Mouse (Mus musculus) heart, postnatal 10 days (tissue): Measurements from ENCODE around the gene Dock7. TPM values are rescaled to one million over a fixed set of nuclear protein-coding genes. Genes with fewer than 3 reads are reported as not detected.

Experiments
- DNase-seq, 2 experiments: peaks; one replicate each; pipeline ENCODE4 v3.0.0; 2021
- intact Hi-C: fragments of 180-260 bp; cut with DNase I; formaldehyde crosslinking; loops from one replicate; pipeline ENCODE4 v1.15.1; 2025
- total RNA-seq, 2 experiments: library from RNA; stranded (reverse); gene quantifications; 2 replicates each; pipeline ENCODE4 v1.2.3; 2021

The Dock7 gene
- total RNA-seq, result 10 to 100 TPM; 28.6 to 29.5 TPM

DNA sequence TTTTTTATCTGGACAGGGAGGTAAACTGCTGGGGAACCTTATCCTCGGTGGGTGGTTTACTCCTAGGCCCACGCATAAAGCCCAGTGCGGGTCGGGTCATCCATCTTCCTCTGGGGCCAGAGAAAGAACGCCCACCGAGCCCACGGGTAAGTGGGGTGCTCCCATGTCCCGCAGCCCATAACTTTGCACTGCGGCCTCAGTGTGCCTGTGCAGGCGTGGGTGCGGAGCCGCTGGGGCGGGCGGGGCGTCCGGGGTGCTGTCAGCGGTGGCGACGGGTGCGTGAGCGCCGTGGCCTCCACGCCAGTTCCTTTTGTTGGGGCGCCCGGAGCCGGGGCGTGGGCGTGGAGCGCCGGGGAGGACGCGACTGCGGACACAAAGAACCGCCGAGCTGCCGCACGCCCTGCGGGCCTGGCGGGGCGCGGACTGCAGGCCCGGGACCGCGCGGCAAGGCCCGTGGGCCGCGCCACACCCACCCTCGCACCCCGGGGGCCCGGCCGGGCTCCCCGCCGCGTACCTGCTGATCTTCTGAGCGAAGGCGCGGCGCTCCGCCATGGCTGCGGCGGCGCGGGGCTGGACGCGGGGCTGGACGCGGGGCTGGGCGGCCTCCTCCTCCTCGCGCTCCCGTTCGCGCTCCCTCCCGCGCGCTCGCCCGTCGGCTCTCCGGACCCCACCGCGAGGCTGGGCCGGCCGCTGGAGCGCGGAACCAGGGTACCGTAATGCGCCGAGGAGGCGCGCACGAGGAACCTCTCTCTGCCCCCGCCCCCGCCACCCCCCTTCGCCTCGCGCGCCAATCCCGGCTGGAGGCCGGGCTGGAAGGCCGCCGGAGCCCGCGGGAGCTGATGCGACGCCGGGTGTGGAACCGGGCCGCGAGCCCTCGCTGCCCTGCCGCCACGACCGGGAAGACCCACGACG is at the start of gene Dock7:
Gene Dock7, minus strand, starts transcription at position 705 of the 912 bp plus-strand sequence.
- intact Hi-C loops, result loop anchor here (2.0 kb wide), 1 partner anchor 60 kb away; no protein-coding TSS in a partner anchor
- DNase-seq, result peak; percentile 90 to 91

DNA sequence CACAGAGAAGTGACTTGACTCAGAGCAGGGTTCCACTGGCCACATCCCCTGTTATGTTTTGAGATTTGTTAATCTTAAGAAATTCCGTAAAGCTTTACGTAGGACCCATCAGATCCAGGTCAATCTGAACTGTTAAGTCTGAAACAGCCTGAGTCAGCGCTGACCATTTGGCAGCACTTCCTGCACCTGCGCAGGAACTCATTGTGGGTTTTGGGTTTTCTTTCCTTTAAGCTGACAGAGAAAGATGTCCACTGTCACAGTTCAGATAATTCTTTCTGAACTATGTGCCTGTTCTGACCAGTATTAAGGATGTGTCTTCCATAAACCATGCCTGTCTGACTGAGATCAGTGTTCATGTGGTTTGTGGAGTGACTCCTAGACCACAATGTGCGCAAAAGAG is 48.2 kb upstream of the Dock7 start:
- intact Hi-C loops, result no loop called here
- no peak for DNase-seq

DNA sequence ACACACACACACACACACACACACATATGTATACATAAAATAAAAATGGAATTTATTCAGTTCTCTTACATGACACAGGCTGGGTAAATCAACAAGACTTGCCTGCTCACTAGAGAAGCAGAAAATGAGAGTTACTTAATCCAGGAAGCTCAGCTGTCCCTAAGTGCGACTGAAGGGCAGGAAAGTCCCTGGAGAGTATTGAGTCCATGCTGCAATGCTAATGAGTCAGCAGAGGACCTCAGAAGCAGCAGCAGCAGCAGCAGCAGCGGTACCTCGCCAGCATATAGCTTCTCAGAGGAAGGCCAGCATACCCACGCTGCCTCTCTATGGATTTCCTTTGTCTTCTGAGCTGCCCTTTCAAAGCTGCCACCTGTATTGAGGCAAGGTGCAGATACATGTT is 42.8 kb upstream of the Dock7 start:
- intact Hi-C loops, result no loop called here
- no peak for DNase-seq

DNA sequence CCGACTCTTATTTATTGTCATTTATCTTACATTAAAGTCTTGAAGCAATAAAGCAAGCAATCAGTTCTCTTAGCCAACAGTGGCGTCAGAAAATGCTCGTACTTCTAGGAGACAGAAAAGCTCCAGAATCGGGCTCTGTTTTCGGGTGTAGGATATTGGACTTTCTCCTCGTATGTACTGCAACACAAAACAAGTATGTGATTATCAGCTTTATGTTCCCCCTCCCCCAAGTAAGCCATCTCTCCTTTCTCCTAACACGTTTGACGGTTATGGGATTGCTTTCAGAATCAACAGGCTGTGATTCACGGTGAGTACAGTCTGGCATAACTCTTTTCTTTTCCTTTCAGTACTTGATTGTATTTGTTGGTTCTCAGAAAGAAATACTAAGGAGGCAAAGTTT is 42.3 kb upstream of the Dock7 start:
- no peak for DNase-seq

DNA sequence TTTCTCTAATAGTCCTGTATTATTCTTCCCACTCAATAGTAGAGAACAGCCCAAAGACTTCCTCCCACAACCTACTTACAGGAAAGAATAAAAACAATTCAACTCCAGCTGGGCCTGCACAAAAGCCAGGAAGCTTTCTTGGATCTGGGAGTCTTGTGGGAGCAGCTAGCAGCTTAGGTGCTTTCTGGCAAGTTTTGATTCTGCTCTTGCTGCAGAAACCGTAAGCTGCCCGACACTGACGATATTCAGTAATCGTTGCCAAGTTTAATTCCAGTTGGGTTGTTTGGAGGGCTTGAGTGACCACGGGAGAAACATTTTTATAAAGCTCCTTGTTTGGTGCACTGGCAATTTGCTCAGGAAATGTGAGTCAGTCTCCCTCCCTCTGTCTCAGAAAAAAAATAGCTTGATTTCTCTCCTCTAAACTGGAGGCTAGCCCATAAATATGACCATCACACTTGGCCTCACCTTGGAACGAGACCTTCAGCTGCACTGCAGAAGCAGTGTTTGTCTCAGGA is 40.8 kb upstream of the Dock7 start:
- intact Hi-C loops, result no loop called here
- peak; percentile 43 to 46 for DNase-seq

More for the DNA sequence above, 42.3 kb upstream of the Dock7 start:
- intact Hi-C loops, result no loop called here

DNA sequence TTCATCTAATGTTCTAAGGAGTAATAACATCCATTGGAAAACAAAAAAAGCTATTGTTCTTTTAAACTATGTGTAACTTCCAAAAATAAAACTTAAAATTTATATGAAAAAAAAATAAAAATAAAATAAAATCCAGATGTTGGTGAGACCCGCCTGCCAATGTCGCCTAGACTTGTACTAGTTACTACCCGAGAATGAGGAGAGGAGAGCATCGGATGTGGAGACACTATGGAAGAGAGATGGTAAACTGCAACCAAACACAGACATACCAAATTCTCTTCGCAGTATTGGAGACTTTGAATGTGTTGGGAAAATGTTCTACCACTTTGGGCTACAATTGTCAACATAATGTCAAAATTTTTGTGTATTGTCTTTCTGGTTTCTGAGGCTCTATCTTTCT is 40.2 kb upstream of the Dock7 start:
- no peak for DNase-seq
- intact Hi-C loops, result no loop called here

DNA sequence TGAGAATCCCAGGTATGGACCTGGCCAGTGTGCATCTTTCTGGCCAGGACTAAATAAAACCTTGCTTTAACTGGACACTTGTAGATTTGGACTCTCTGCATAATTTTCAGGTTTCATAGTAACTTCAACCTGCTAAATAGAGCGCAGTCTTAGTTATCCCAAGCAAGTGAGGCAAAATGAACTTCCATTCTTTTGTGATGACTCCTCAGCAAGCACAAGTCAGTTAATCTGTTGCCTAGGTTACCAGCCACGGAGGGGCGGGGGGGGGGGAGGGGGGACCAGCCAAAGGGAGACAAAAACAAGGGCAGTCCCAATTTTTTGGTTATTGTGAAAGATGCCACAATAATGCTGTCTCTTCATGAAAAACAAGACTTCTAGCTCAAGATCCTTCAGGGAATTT is 39.7 kb upstream of the Dock7 start:
- intact Hi-C loops, result no loop called here
- no peak for DNase-seq

DNA sequence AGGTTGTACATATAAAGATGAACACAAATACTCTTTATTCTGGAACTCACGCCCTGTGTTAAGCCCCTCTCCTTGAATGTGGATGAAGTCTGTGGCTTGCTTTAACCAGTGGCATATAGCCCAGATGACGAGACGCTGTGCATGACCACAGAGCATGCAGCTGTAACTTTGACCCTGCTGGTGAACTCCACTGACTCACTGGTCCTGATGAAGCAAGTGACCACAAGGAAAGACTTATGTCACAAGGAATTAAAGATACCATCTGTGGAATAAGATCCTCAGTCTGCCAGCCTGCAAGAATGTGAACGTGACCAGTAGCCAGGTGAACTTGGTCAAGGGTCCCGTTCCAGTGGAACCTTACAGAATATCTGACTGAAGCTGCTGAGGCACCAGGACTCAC is 37.8 kb upstream of the Dock7 start:
- no peak for DNase-seq
- intact Hi-C loops, result no loop called here

DNA sequence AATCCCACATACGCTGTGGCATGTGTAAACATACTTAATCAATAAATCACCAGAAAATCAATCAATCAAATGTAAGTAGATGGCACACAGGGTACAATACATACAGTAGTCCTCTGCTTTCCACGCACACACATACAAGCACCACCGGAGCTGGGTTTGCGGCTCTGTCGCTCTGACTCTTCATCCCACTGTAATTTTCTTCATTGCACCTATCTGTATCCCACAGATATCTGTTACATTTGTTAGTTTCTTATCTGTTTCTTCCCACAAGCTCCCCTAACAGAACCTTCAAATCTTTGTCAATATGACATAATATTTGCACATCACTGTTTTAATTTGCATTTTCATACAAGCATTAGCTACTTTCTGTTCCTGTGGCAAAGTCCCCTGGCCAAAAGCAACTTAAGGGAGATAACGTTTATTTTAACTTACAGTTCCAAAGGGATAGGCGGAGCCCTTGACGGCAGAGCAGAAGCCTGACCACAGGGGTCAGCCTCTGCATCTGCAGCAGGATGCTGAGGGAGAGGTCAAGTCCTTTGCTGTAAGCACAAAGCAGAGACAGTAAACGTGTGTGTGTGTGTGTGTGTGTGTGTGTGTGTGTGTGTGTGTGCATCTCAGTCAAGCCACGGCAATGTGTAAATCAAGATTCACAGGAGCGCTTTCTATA is 36.1 kb upstream of the Dock7 start:
- no peak for DNase-seq
- intact Hi-C loops, result no loop called here

DNA sequence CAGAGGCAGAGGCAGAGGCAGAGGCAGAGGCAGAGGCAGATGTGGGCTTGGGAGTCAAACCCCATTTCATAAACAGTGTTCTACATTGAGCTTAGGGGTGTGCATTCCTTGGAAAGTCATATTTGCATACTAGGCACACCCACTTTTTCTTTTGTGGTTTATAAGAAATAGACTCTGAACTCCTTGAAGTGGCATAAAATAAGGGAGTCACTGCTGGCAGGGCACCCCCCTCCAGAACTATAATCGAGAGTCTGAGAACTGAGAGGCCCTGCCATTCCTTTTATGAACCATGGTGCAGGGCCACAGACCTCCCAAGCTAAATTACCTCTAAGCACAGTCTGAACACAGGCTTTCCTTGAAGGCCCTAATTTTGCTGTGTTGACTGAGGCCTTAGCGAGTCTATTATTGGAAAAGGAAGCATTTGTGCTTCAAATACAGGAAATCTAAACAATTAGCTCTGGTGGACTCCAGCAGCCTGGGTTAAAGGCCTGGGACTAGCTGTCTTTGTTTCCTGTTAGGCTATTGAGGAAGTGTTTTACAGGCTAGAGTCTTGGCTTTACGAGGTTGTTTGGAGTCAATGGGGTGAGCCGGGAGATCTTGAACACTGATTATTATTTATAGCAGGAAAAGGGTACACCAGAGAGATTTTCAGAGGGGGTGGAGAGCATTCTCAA is 31.3 kb upstream of the Dock7 start:
- DNase-seq, result no peak
- intact Hi-C loops, result no loop called here

DNA sequence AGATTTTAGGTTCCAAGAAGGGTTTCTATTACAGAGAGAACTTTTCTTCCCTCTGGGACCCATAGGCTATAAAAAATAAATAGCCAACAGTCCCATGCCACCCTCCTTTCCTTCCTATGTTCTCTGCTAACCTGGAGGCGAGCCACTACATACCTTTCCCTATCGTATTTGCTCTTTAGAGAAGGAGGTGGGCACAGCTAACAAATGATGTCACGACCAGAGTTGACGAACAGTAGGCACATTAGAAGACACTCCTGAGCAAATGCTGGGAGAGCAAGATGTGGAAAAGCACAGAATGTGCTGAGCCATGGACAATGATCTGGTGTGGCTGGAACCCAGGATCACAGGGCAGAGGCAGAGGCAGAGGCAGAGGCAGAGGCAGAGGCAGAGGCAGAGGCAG is 30.7 kb upstream of the Dock7 start:
- intact Hi-C loops, result no loop called here
- DNase-seq, result no peak

DNA sequence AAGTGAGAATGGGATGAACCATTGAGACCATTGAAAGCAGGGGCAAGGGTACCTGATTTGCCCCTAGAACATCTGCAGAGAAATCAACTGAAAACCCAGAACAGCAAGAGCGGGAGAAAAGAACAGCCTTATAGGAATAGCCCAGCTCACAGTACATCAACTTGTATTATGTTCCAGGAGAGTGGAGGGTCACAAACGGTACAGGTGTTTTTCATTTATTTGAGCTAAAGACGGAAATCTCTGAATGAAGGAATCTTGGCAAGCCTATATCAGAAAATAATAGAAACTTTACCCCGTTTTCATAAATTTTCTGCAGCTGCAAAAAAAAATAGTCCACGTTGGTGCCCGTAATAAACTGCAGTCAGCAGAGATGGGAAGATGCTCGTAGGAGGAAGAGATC is 22.6 kb upstream of the Dock7 start:
- intact Hi-C loops, result no loop called here
- DNase-seq, result no peak

DNA sequence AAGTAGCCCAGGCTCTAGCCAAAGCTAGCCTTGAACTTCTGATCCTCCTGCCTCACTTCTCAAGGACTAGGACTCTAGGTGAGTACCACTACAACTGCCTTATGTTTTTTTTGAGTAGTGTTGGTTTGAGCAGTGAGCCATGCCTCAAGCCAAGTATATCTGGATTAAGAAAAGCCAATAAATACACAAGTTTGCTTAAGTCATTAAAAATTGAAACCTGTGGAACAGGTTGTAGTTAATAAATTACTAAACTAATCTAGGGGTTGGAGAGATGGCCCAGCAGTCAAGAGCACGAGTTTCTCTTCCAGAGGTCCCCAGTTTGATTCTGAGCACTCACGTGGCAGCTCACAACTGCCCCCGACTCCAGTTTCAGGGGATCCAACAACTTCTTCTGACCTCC is 20.9 kb upstream of the Dock7 start:
- intact Hi-C loops, result no loop called here
- no peak for DNase-seq

DNA sequence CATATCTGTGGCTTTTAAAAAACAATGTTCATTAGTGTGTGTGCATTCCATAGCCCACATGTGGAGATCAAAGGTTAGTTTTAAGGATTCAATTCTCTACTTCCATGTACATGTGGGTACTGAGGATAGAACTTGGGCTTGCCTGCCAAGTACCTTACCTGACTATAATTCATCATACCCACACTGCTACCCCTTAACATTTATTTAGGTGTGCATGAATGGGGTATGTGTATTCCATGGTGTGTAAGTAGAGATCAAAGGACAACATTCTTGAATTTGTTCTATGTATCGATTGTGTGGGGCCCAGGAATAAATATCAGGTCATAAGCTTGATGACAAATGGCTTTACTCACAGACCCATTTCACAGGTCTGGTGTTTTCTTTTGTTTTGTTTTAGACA is 20.5 kb upstream of the Dock7 start:
- intact Hi-C loops, result no loop called here
- no peak for DNase-seq

DNA sequence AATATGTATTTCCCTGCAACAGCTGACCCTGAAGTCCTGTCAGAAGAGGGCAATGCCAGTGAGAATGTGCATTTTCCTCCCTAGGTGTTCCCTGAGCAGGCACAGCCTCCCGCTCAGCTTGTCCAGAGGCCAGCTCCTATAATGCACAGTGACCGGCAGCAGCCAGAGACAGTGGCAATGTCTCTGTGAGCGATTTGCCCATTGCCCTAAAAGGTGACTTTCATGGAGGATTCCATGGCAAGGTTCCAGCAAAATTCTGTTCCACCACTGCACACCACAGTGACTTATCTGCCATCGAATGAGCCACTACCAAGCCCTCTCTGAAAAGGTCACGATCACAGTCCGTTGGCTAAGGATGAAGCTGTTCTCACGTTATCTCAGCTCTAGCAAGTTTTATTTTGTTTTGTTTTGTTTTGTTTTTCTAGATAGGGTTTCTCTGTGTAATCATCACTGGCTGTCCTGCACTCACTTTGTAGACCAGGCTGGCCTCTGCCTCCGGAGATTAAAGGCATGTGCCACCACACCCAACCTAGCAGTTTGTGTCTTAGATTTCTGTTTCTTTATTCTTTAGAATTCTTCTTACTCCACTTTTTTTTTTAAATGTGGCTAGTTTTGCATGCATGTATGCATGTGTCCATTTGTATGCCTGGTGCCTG is 17.4 kb upstream of the Dock7 start:
- intact Hi-C loops, result no loop called here
- DNase-seq, result no peak

DNA sequence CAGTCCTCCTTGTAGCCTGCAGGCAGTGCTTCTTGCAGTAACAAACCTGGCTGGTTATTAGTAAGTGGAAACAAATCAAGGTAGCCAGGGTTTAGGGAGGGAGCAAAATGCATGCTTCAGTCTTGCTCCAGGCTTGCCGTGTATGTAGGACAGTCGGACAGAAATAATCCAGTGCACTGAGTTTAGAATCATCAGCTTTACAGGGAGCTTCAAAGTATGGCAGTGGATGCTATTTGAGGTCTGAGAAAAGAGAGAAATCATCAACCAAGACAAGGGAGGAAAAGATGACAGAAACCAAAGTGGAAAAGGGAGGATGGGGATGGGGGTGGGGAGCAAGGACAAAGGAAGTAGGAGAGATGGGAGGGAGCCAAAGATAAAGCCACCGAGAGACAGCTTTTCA is 13.8 kb upstream of the Dock7 start:
- intact Hi-C loops, result no loop called here

DNA sequence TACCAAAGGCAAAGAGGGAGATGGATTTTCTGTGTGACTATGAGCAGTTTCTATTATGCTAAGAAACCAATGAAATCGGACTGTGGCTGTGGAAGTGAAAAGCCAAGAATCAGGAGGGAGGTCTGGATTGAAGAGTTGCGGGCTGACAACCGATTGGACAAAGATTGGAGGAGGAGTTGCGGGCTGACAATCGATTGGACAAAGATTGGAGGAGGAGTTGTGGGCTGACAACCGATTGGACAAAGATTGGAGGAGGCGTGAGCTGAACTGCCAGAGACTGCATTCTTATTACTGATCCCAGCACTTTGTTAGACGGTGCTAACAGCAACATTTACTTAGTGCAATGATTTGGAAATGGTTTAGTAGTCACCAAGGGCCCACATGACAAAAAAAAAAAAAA is 12.6 kb upstream of the Dock7 start:
- DNase-seq, result no peak
- intact Hi-C loops, result no loop called here

More for the DNA sequence above, 13.8 kb upstream of the Dock7 start:
- no peak for DNase-seq

DNA sequence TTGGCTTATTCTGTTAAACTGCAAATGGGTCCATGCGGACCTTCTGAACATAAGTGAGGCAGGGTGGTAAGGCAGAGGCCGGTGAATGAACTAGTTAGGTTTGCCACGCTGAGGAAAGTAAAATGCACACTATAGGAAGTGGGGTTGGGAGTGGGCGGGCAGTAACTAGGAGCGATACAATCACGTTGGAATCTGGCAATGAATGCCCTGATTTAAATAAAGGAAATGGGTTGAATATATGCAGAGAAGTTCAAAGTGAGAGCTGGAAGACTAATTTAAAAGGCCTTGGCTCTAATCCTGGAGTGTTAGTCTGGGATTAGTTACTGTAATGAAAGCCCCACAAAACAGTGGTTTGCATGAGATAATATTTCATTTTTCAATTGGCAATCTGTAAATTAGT is 12.0 kb upstream of the Dock7 start:
- intact Hi-C loops, result no loop called here
- no peak for DNase-seq

DNA sequence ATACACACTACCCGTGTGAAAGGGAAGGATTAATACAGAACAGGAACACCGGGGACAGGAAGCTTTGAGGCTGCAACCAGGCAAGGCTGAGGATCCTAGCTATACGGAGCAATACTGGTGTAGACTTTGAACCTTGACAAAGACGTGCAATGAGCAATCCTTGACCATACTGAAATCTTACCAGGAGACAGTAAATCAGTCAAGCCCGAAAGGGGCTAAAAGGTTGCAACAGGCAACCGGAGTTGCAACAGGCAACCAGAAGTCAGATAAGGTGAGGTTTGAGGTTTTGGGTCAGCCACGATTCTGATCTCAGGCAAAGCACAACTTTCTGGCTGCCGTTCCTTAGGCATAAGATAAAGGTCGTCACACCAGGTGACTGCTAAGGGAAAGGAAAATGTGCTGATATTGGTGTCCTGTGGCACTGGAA is 10.5 kb upstream of the Dock7 start:
- no peak for DNase-seq
- intact Hi-C loops, result no loop called here

DNA sequence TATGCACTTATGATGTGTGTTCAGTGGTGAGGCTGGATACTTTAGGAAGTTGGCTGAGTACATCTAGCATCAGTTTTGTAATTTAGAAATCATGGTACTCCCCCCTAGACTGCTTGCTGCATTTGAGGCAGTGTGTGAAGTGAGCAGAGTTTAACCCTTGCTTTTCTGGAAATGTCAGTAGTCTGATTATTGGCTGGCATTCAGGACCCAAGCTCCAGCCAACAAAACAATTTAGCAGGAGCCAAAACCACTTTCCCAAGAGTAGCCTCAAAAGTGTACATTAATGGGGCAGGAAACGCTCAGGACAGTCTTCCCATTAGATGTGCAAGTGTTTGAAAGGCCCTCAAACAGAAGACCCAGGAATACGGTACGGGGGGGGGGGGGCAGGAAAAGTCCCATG is 2.8 kb upstream of the Dock7 start:
- intact Hi-C loops, result no loop called here
- no peak for DNase-seq

DNA sequence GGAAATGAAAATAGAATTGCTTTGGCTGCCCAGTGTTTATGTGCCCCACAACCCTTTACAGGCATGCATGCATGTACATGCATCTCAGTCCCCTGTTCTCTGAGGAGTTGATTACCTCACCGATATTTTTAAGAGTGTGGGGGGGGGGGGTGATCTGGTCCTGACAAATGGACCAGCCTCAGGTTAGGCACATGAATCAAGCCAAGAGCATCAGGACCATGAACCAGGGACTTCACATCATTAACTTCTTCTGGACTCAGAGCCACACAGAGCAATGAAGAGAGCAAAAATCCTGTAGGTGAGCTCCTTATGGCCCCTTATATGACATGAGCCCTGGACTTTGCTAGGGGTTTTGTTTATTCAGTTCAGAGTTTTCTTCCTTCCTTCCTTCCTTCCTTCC is 2.1 kb upstream of the Dock7 start:
- intact Hi-C loops, result no loop called here
- no peak for DNase-seq
